Mouse (Mus musculus): ENCODE measurements around the gene Slc13a1.

GRCm38 (mm10) chr6:24122632-24123031 is 45.3 kb downstream of the Slc13a1 start:
- no peak for TF ChIP-seq CTCF (IDR thresholded peaks at IDR 0.05; ENCODE audit: low read depth)
- TF ChIP-seq EP300 (IDR thresholded peaks at IDR 0.05; ENCODE audit: low read depth), result no peak

Measured in liver, postnatal 0 days (tissue).